Mouse (Mus musculus): Measurements from ENCODE around the gene Arid1b.

The Arid1b gene

GRCm38 (mm10) chr17:5247737-5248136, 253.6 kb downstream of the Arid1b start:
- DNase-seq (ENCODE audit: low spot score) = no peak

DNA sequence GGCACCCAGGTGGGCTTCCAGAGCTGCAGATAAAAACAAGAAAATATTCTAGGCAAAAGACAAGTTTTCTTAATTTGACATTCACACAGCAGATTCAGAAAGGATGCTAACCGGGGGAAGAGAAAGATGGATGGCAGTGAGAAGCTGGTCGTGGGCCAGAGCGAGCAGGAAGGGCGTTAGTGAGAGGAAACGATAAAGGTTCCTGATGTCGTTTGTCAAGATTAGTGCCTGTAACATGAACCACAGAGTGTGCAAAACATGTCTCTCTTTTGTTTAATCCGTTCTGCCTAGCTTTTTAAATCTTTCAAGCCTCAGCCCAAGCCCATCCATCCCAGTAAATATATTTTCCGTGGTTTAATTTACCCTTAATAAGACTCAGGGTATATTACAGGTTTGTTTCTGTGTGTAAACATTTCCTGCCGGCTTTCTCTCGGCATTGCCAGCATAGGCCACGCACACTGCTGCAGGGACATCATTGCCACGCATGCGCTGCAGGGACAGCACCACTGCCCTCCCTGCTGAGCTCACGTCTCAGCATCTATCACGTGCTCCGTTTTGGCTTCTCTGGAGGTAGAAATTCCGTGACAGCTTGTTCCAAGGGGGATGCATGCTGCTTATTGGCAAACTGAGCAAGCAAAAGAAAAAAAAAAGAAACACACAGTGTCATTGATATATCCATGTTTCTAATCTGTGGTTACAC, 255.0 kb downstream of the Arid1b start:
- DNase-seq (ENCODE audit: low spot score) = no peak

- DNase-seq (ENCODE audit: low spot score) = no peak
These were observed 255.6 kb downstream of the Arid1b start for GRCm38 (mm10) chr17:5249681-5250180.

DNA sequence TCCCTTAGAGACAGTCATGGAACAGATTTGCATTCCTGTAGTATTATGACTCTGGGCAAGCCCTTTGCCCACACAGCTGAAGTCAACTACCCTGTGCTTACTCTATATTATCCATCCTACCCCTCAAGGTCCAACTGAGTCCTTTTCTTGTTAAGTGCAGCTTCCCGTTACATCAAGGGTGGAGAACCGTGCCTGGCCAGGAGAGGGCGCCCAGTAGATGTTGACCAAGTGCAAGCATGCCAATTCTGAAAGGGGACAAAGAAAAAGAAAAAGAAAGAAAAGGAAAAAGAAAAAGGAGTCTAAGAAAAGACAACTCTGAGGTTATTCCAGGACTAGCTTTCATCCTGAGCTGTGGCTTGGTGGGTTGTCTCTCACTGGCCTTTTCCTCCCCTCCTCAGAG, 258.3 kb downstream of the Arid1b start:
- no peak for DNase-seq (ENCODE audit: low spot score)

DNA sequence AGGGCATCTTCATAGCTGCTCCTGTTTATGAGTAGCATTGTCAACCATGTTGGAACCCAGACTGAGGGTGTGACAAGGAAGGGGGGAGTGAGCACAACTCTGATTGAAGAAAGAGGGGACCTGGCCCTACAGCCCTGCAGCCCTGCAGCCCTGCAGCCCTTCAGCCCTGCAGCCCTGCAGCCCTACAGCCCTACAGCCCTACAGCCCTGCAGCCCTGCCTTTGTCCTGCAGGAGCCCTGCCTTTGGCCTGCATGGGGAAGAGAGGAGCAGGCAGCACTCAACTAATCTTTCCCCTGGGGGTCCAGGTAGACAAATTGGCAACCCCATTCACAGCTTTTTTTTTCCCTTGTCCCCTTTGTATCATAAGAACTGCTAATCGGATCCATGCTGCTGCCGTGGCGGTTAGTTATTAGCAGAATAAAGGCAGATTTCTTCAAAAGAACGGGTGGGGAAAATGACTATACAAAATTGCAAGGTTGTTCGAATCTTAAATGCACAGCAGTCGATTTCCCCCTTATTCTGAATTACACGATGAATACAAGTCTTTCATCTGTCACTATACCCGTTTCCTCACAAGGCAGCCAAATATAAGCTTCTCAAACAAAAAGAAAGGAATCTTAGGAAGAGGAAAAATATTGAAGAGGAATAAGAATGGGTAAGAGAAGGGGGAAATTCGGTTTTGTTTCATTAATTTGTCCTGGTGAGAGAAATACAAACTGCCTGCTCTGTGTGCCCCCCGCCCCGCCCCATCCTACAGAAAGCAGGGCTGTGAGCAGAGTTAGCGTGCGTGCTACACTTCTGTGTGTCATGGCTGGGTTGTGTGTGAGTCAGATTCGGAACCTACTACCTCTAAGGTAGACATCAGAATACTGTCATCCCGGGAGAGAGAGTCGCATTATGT, 260.8 kb downstream of the Arid1b start:
- no peak for DNase-seq (ENCODE audit: low spot score)

GRCm38 (mm10) chr17:5255618-5255933, 261.4 kb downstream of the Arid1b start:
- no peak for DNase-seq (ENCODE audit: low spot score)

DNA sequence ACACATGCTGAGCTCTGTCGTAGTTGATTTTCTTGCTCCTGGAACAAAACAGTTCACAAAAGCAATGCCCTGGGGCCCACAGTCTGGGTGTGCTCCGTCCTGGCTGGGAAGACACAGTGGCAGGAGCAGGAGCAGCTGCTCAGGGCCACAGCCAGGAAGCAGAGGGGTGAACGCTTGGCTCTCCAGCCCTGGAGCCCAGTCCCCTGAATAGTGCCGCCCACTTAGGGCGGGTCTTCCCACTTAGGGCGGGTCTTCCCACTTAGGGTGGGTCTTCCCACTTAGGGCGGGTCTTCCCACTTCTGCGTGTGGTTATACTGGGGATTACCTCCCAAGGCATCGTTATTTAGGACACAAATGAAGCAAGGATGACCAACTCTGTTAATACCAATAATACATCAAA, 264.8 kb downstream of the Arid1b start:
- DNase-seq (ENCODE audit: low spot score) = no peak

DNA sequence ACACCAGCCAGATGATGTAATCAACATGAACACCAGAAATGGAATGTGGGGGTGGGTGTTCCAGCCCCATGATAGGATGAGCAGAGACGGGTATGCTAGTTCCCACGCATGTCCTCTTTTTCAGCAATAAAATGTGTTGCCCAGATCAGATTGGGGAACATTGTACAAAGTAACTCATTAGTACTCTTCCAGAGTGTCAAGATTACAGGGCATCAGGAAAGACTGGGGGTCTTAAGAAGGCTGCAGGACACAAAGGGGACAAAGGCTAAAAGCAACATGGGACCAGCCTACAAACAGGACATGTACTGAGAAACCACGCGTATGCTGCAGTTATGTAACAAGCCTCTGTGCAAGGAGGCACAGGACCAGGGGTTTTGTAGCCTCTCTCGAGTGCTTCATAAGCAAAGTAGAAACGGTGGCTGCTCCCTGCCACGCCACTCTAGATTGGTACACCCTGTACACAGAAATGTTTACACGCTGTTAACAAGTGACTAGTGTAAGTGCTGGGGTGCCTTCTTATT, 267.1 kb downstream of the Arid1b start:
- DNase-seq (ENCODE audit: low spot score) = no peak

GRCm38 (mm10) chr17:5261874-5262605, 267.9 kb downstream of the Arid1b start:
- DNase-seq (ENCODE audit: low spot score) = peak; percentile 26

DNA sequence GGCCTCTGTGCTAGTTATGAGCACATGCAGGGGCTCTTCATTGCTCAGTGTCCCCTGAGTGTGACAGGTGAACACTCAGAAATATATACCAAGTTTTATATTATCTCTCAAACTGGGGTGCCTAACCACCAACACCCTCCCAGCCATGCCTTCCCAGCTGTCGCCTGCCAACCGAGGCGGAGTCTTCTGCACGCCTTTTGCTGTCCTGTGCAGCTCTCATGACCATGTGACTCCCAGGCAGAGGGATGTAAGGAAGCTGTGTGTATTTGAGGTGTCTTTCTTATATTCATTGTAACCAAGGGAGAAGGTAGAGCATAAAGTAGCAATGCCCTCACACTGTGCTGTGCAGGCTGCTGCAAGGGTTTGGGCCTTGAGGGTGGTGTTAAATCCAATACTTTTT, 268.7 kb downstream of the Arid1b start:
- no peak for DNase-seq (ENCODE audit: low spot score)

GRCm38 (mm10) chr17:5264783-5265182, 270.7 kb downstream of the Arid1b start:
- no peak for DNase-seq (ENCODE audit: low spot score)

- no peak for DNase-seq (ENCODE audit: low spot score)
These were observed 271.5 kb downstream of the Arid1b start for GRCm38 (mm10) chr17:5265615-5266014.

GRCm38 (mm10) chr17:5267747-5268146, 273.6 kb downstream of the Arid1b start:
- no peak for DNase-seq (ENCODE audit: low spot score)

DNA sequence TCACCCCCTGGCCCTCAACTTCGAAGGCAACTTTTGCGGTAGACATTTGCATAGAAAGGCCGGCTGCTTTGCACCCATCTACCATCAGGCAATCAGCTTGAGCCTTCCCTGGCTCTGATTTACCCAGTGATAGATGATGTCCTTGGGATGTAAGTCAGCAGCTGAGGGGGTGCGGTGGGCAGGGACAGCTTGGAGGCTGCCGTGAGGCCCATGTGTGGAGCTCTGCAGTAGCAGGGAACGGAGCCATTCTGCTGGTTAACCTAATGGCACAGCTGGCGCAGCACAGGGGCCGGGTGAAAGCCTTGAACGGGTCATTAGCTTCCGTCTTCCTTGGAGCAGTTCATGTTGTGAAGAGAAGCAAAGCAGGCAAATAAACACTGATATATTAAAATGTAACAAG, 275.2 kb downstream of the Arid1b start:
- no peak for DNase-seq (ENCODE audit: low spot score)

DNA sequence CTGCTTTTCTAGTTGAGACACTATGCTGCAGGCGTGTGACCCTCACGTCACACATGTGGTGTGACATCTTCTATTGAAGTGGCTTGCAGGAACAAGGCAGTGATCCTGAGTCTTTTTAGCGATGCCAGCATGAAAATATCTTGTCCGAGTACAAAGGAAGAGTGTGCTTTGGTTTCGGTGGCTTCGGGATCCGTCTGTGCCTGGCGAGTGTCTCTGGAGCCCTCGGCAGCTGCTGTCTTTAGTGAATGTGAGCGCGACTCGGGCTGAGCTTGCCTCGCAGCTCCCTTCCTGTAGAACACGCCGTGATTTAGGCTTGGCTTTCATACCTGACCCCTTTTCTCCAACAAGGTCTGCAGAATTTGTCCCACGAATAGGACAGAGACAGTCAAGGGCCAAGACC, 275.6 kb downstream of the Arid1b start:
- DNase-seq (ENCODE audit: low spot score) = no peak

DNA sequence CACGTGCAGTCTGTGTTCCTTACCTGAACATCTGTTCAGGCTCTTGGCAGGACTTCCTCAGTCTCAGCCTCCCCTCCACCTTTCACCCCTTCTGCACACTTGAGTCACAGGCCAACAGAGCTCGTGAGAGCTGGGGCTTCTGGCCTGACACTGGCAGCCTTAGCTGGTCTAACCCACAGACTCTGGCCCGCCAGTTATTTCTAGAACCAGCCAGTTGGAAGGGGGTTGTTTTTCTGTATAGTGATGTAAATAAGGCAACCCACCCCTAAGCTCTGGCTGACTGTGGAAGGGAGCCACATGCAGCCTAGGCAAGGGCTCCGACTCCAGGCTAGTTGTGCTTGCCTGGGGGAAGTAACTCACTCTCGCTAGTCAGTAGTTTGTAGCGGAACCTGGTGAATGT, 276.7 kb downstream of the Arid1b start:
- no peak for DNase-seq (ENCODE audit: low spot score)

DNA sequence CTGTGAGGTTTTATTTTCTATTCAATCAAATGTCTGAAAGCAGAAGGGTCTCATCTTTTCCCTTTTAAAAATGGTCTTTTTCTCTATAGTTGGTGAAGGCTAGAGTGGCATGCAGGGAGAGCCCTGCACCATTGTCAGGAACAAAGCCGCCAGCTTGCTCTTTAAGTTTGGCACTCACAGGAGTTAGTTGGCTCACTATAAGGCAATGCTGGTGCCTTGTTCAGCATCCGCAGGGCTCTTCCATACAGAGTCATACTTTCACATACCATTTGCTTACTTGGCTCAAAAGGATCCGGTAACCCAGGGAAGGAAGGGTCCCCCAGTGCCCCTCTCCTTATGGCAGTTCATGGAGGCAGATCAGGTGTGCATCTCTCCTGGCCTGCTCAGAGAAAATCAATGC, 279.0 kb downstream of the Arid1b start:
- DNase-seq (ENCODE audit: low spot score) = no peak

DNA sequence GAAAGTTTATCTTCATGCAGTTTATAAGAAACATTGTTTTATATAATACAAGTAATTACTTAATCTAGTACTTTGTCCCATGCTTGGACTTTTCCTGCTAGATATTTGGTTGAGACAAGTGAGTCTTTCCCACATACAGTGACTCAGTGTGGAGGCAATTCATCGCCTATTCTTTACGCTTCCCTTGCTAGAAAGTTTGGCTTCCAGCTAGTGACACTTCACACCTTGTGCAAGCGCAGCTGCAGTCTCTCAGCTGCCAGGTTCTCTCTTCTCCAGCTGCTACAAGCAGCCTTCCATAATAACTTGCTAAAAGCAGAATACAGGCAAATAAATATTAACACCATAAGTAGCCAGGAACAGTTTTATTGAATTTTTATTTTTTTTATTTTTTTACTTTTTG, 279.6 kb downstream of the Arid1b start:
- no peak for DNase-seq (ENCODE audit: low spot score)

GRCm38 (mm10) chr17:5274429-5274828, 280.3 kb downstream of the Arid1b start:
- DNase-seq (ENCODE audit: low spot score) = no peak

GRCm38 (mm10) chr17:5275749-5276148, 281.6 kb downstream of the Arid1b start:
- DNase-seq (ENCODE audit: low spot score) = no peak

DNA sequence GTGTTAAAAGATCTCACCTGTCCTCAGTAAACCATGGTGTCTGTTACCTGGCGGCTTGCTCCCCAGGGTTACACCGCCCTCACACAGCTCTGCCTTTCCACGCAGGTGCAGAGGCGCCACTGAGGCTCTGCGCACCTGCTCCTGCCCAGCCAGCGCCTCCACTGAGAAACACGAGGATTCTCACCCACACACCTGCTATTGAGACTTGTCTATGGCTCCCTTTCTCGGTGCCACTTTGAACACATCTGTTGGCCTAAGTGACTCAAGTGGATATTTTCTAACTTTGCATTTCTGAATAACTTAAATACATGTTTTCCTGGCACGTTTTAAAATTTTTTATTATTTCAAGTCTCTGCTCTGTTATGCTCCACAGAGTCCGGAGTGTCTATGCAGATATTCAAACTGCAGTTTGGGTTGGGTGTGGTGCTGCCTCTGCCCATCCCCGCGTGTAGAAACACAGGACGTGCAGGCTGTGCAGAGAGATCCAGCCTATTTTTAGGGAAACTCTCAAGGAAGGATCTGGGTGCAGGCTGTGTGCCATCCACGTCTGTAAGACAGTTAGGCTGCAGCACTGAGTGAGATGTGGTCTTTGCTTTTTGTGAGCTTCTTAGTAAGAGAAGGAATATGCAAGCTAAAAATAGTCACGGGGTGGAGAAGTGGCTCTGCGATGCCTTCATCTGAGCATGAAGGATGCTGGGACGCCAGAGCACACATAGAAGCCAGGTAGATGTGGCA, 283.2 kb downstream of the Arid1b start:
- DNase-seq (ENCODE audit: low spot score) = no peak
